34 mouse cellular contexts compared by ENCODE assay signal in the genomic region with DNA sequence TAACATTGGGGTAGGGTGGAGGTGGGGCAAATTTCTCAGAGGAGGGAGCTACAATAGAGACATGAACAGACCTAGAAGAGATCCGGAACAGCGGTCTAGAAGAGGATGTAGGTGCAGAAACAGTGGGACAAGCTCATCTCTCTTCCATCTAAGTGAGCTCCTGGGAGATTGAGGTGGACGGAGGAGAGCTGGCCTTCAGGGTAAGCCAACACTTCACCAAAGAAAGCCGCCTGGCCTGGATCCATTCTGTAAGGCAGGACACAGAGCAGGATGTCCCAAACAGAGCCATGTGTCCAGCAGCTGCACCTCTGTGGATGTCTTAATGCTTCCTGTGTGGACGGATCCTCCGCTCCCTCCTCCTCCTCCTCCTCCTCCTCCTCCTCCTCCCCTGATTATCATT.
"Had no signal": no experiment of that assay in that cellular context is flagged by ENCODE, and none has a peak within 500 bp of the region (broad histone marks: within the 10 kb centered on the region; RNA-seq: fewer than 3 reads in every experiment).

No protein-coding gene starts in this region.

- H3K36me3 ChIP-seq: heart, embryonic 10.5 days; heart, embryonic 12.5 days; heart, embryonic 13.5 days; heart, embryonic 15.5 days; hindbrain, embryonic 10.5 days; hindbrain, embryonic 12.5 days; hindbrain, embryonic 13.5 days; hindbrain, embryonic 15.5 days; intestine, embryonic 15.5 days; kidney, embryonic 15.5 days had no signal

- H3K27me3 ChIP-seq: heart, embryonic 13.5 days; heart, embryonic 15.5 days; hindbrain, embryonic 12.5 days; hindbrain, embryonic 13.5 days; hindbrain, embryonic 15.5 days; intestine, embryonic 15.5 days; kidney, embryonic 15.5 days had no signal

- H3K27ac ChIP-seq: heart, embryonic 10.5 days; heart, embryonic 13.5 days; heart, embryonic 15.5 days; hindbrain, embryonic 10.5 days; hindbrain, embryonic 12.5 days; hindbrain, embryonic 13.5 days; hindbrain, embryonic 14.5 days; hindbrain, embryonic 15.5 days; hindbrain, postnatal 0 days; intestine, embryonic 15.5 days; kidney, embryonic 15.5 days; kidney, postnatal 0 days; layer of hippocampus, adult 2 months had no signal

- H3K9me3 ChIP-seq: heart, embryonic 10.5 days; heart, embryonic 12.5 days; heart, embryonic 15.5 days; hindbrain, embryonic 10.5 days; hindbrain, embryonic 12.5 days; hindbrain, embryonic 15.5 days; intestine, embryonic 15.5 days; kidney, embryonic 15.5 days had no signal

- H3K9ac ChIP-seq: heart, embryonic 12.5 days; heart, embryonic 13.5 days; heart, embryonic 15.5 days; hindbrain, embryonic 12.5 days; hindbrain, embryonic 13.5 days; hindbrain, embryonic 14.5 days; hindbrain, embryonic 15.5 days; intestine, embryonic 15.5 days; kidney, embryonic 15.5 days had no signal

- H3K4me3 ChIP-seq: heart, embryonic 10.5 days; heart, embryonic 12.5 days; heart, embryonic 13.5 days; heart, embryonic 15.5 days; hindbrain, embryonic 10.5 days; hindbrain, embryonic 12.5 days; hindbrain, embryonic 13.5 days; hindbrain, embryonic 15.5 days; intestine, embryonic 15.5 days; kidney, embryonic 15.5 days; layer of hippocampus, adult 2 months had no signal

- H3K4me2 ChIP-seq: heart, embryonic 11.5 days; heart, embryonic 12.5 days; heart, embryonic 13.5 days; heart, embryonic 15.5 days; hindbrain, embryonic 12.5 days; hindbrain, embryonic 13.5 days; hindbrain, embryonic 14.5 days; hindbrain, embryonic 15.5 days; intestine, embryonic 15.5 days; kidney, embryonic 15.5 days had no signal

- H3K4me1 ChIP-seq: heart, embryonic 10.5 days; heart, embryonic 12.5 days; heart, embryonic 13.5 days; heart, embryonic 15.5 days; hindbrain, embryonic 15.5 days; intestine, embryonic 15.5 days had no signal

- ATAC-seq: hindbrain, embryonic 16.5 days; hindbrain, postnatal 0 days; inflammation-experienced regulatory T-cells, adult 6 months; intestine, embryonic 15.5 days; intestine, embryonic 16.5 days; intestine, postnatal 0 days had no signal

- DNase-seq: heart, postnatal 10 days; heart, postnatal 14 days; heart, postnatal 36 days; heart, postnatal 4 days; kidney, adult 11 months; kidney, adult 18-20 months; kidney, adult 2 months; kidney, adult 8-10 months; kidney, adult 9 months; kidney, postnatal 10 days; kidney, postnatal 14 days; kidney, postnatal 36 days; kidney, postnatal 4 days; layer of hippocampus, adult 9-11 months; layer of hippocampus, postnatal 36 days had no signal
